In genomic region chr13:85164512-85165124, GRCm38 (mm10) we compare ENCODE assay signal across 11 mouse cellular contexts. TPM values are rescaled to one million over a fixed set of nuclear protein-coding genes. Genes with fewer than 3 reads are reported as not detected.
DNase-seq lines count a peak whose midpoint lies in the region; ATAC-seq lines count a peak whose summit lies in the region.
"Had no signal": no experiment of that assay in that cellular context is flagged by ENCODE, and none has a peak within 500 bp of the region (broad histone marks: within the 10 kb centered on the region; RNA-seq: fewer than 3 reads in every experiment).

No protein-coding gene starts in this region.

- H3K4me1 ChIP-seq in hindbrain, embryonic 16.5 days (ENCODE audit: control insufficient read depth, insufficient read depth, low read depth, low read length) = no peaks in the 10 kb centered on the region; the same call in 1 of the 2 replicates
- H3K4me1 ChIP-seq: kidney, embryonic 15.5 days had no signal

- no peak for DNase-seq in frontal cortex, postnatal 14 days (ENCODE audit: low spot score in 2 of 2)
- DNase-seq in 3T3-L1 (ENCODE audit: low read depth, low spot score) (peak; percentile 28), ZHBTc4 (ENCODE audit: low read depth, low spot score) (peak; percentile 19)
- DNase-seq in thymus, postnatal 36 days = no peak
- DNase-seq in lung, adult 18-20 months = no peak
- DNase-seq in spleen, postnatal 36 days (ENCODE audit: low spot score in 2 of 2) = no peak
- DNase-seq: cerebellum, adult 11-12 months; lung, postnatal 10 days had no signal

- no peaks in the 10 kb centered on the region for H3K9me3 ChIP-seq in hindbrain, embryonic 16.5 days (ENCODE audit: control insufficient read depth, low read length)
- H3K9me3 ChIP-seq: kidney, embryonic 15.5 days had no signal

- H3K27me3 ChIP-seq in hindbrain, embryonic 16.5 days (replicated peaks; ENCODE audit: control insufficient read depth, insufficient read depth, low read length) = no peaks in the 10 kb centered on the region
- H3K27me3 ChIP-seq: kidney, embryonic 15.5 days had no signal

- H3K9ac ChIP-seq in hindbrain, embryonic 16.5 days (ENCODE audit: low read depth, low read length) = no peak overlapping the region
- H3K9ac ChIP-seq: kidney, embryonic 15.5 days had no signal

- ATAC-seq in frontal cortex, adult (ENCODE audit: low TSS enrichment) = peak; percentile 85
- ATAC-seq in hindbrain, embryonic 16.5 days = peak; percentile 42; the same call in 1 of the 2 replicates

- H3K4me3 ChIP-seq in hindbrain, embryonic 16.5 days (ENCODE audit: low read length) = peak overlapping the region; percentile 21
- H3K4me3 ChIP-seq: kidney, embryonic 15.5 days had no signal

- WGBS in hindbrain, embryonic 16.5 days = 19% methylated on average over 4 of the region's 4 CpGs

- H3K36me3 ChIP-seq in hindbrain, embryonic 16.5 days (ENCODE audit: control insufficient read depth, insufficient read depth, low read length) = no peaks in the 10 kb centered on the region
- H3K36me3 ChIP-seq: kidney, embryonic 15.5 days had no signal

- peak overlapping the region; percentile 49 for H3K4me2 ChIP-seq in hindbrain, embryonic 16.5 days (ENCODE audit: low read length)
- H3K4me2 ChIP-seq: kidney, embryonic 15.5 days had no signal

- H3K27ac ChIP-seq in hindbrain, embryonic 16.5 days (ENCODE audit: low read depth, low read length) = no peak overlapping the region
- H3K27ac ChIP-seq: kidney, embryonic 15.5 days had no signal

RNA-seq across cellular contexts. Expression of gene Ccnh, which starts 24.6 kb away (rescaled TPM):
- 91.7 and 98.0 TPM in 2 replicates for polyA plus RNA-seq in hindbrain, embryonic 16.5 days (2015; fragmentation: Nextera tagmentation; extraction: Ambion mirVana)

Comparison
In these comparisons a context has a peak if more than half of its experiments do, and no peak if none do; other contexts are left out.
1. DNase-seq: peak in 3T3-L1 (single experiment) and ZHBTc4 (single experiment); none in frontal cortex, postnatal 14 days (0 of 2), thymus, postnatal 36 days (0 of 2), lung, adult 18-20 months (0 of 2) and spleen, postnatal 36 days (0 of 2).